10 mouse cellular contexts compared by ENCODE assay signal in genomic region chr9:67735426-67735825, GRCm38 (mm10). TPM values are rescaled to one million over a fixed set of nuclear protein-coding genes. Genes with fewer than 3 reads are reported as not detected.
DNase-seq lines count a peak whose midpoint lies in the region; ATAC-seq and TF ChIP-seq lines count a peak whose summit lies in the region.
"Had no signal": no experiment of that assay in that cellular context is flagged by ENCODE, and none has a peak within 500 bp of the region (broad histone marks: within the 10 kb centered on the region; RNA-seq: fewer than 3 reads in every experiment).

No protein-coding gene starts in this region.

- H3K4me1 ChIP-seq in midbrain, postnatal 0 days (ENCODE audit: insufficient read depth, low read length), result no peaks in the 10 kb centered on the region
- H3K4me1 ChIP-seq in midbrain, embryonic 13.5 days (replicated peaks), result no peaks in the 10 kb centered on the region
- H3K4me1 ChIP-seq in limb, embryonic 11.5 days (ENCODE audit: control insufficient read depth, insufficient read depth, low read length), result no peaks in the 10 kb centered on the region

- peak; percentile 62 for DNase-seq in midbrain, postnatal 0 days (ENCODE audit: low spot score)
- no peak for DNase-seq in Patski (ENCODE audit: low read depth, low spot score)
- DNase-seq in brain, embryonic 14.5 days (ENCODE audit: low read depth), result peak; percentile 53
- DNase-seq in gastrocnemius, adult 2 months, result peak; percentile 69
- DNase-seq in limb, embryonic 11.5 days (ENCODE audit: low spot score), result peak; percentile 63
- no peak for DNase-seq in spleen, postnatal 14 days (ENCODE audit: low spot score in 2 of 2)
- DNase-seq in T-cell, adult 2 months (ENCODE audit: low spot score), result no peak

- no peak for ATAC-seq in midbrain, postnatal 0 days (ENCODE audit: low FRiP score)
- no peak for ATAC-seq in midbrain, embryonic 13.5 days
- no peak for ATAC-seq in Patski
- no peak for ATAC-seq in limb, embryonic 11.5 days (ENCODE audit: insufficient number of reproducible peaks, low FRiP score, low TSS enrichment, low read depth)

- no peak for TF ChIP-seq POLR2A in brain, embryonic 14.5 days (IDR thresholded peaks at IDR 0.05; ENCODE audit: borderline replicate concordance, extremely low read depth, insufficient read depth, insufficient read length, poor library complexity, severe bottlenecking)

- H3K4me2 ChIP-seq in midbrain, postnatal 0 days (ENCODE audit: low read depth, low read length, poor library complexity, severe bottlenecking), result no peak overlapping the region
- no peak overlapping the region for H3K4me2 ChIP-seq in midbrain, embryonic 13.5 days (replicated peaks)
- H3K4me2 ChIP-seq in limb, embryonic 11.5 days (ENCODE audit: low read depth, severe bottlenecking), result no peak overlapping the region

- POLR2A ChIA-PET in Patski (lab: Charles Lee), result no interaction called here

- no peaks in the 10 kb centered on the region for H3K36me3 ChIP-seq in midbrain, postnatal 0 days (ENCODE audit: insufficient read depth, low read length)
- H3K36me3 ChIP-seq in midbrain, embryonic 13.5 days, result no peaks in the 10 kb centered on the region
- H3K36me3 ChIP-seq in limb, embryonic 11.5 days (ENCODE audit: control insufficient read depth, insufficient read depth, low read length), result no peaks in the 10 kb centered on the region

- no peak overlapping the region for H3K4me3 ChIP-seq in midbrain, postnatal 0 days (ENCODE audit: low read depth, low read length)
- H3K4me3 ChIP-seq in midbrain, embryonic 13.5 days (replicated peaks), result no peak overlapping the region
- H3K4me3 ChIP-seq in gastrocnemius, adult 2 months, result no peak overlapping the region
- H3K4me3 ChIP-seq in limb, embryonic 11.5 days (ENCODE audit: low read depth, low read length), result no peak overlapping the region

- no peaks in the 10 kb centered on the region for H3K9me3 ChIP-seq in midbrain, postnatal 0 days (ENCODE audit: low read length)
- H3K9me3 ChIP-seq in midbrain, embryonic 13.5 days, result no peaks in the 10 kb centered on the region
- no peaks in the 10 kb centered on the region for H3K9me3 ChIP-seq in limb, embryonic 11.5 days (ENCODE audit: control insufficient read depth, low read length)

- CTCF ChIA-PET in Patski (lab: Charles Lee), result interaction anchor here (0.7 to 2.6 kb wide), 2 partner anchors 11 to 15 kb away, joined by 4 to 5 read pairs; no protein-coding TSS in a partner anchor

- no peak overlapping the region for H3K9ac ChIP-seq in midbrain, postnatal 0 days (replicated peaks; ENCODE audit: low read length, poor library complexity, severe bottlenecking)
- no peak overlapping the region for H3K9ac ChIP-seq in midbrain, embryonic 13.5 days (replicated peaks)
- H3K9ac ChIP-seq in limb, embryonic 11.5 days (ENCODE audit: low read length), result no peak overlapping the region

- 53% methylated on average over 11 of the region's 11 CpGs for WGBS in midbrain, postnatal 0 days
- WGBS in midbrain, embryonic 13.5 days, result 53% methylated on average over 11 of the region's 11 CpGs
- WGBS in limb, embryonic 11.5 days, result 60% methylated on average over 11 of the region's 11 CpGs

- intact Hi-C loops in gastrocnemius, adult 2 months (cut with DNase I), result loop anchor here (1.0 to 2.0 kb wide), 2 partner anchors 25 to 52 kb away; no protein-coding TSS in a partner anchor

- in situ Hi-C loops in Patski (cut with MboI; ENCODE audit: low pct_unique_long_range_greater_than_20kb), result no loop called here

- no peak overlapping the region for H3K27ac ChIP-seq in midbrain, postnatal 0 days (ENCODE audit: low read depth, low read length)
- no peak overlapping the region for H3K27ac ChIP-seq in midbrain, embryonic 13.5 days
- H3K27ac ChIP-seq in gastrocnemius, adult 2 months, result no peak overlapping the region
- H3K27ac ChIP-seq in limb, embryonic 11.5 days (replicated peaks; ENCODE audit: low read depth, low read length), result no peak overlapping the region

- no peaks in the 10 kb centered on the region for H3K27me3 ChIP-seq in midbrain, postnatal 0 days (ENCODE audit: insufficient read depth, low read length)
- no peaks in the 10 kb centered on the region for H3K27me3 ChIP-seq in midbrain, embryonic 13.5 days
- peaks cover 46% of the 10 kb centered on the region for H3K27me3 ChIP-seq in Patski
- H3K27me3 ChIP-seq in limb, embryonic 11.5 days (ENCODE audit: control insufficient read depth, insufficient read depth, low read length), result no peaks in the 10 kb centered on the region

- TF ChIP-seq CTCF in midbrain, postnatal 0 days (IDR thresholded peaks at IDR 0.05), result peak; percentile 66
- peak; percentile 67 for TF ChIP-seq CTCF in Patski (IDR thresholded peaks at IDR 0.05)
- TF ChIP-seq CTCF in brain, embryonic 14.5 days (IDR thresholded peaks at IDR 0.05; ENCODE audit: borderline replicate concordance, extremely low read depth, insufficient read depth, insufficient read length), result peak; percentile 39; the same call in 1 of the 2 replicates
- TF ChIP-seq CTCF in gastrocnemius, adult 2 months (IDR thresholded peaks at IDR 0.05), result peak; percentile 76

RNA-seq across cellular contexts. Expression of gene C2cd4b, which starts 23.8 kb away (rescaled TPM):
- 4.2 and 5.1 TPM in 2 replicates for total RNA-seq in midbrain, postnatal 0 days (2014; rRNA removed)
- 3.0 and 3.2 TPM in 2 replicates for polyA plus RNA-seq in midbrain, postnatal 0 days (2015; fragmentation: Nextera tagmentation; extraction: Ambion mirVana)
- 0.20 and 0.44 TPM in 2 replicates for polyA plus RNA-seq in midbrain, embryonic 13.5 days (2015; fragmentation: Nextera tagmentation; extraction: Ambion mirVana)
- 0.09 TPM for polyA plus RNA-seq in Patski (2021)
- 0.53 and 1.2 TPM in 2 replicates for polyA plus RNA-seq in brain, embryonic 14.5 days (2012; rRNA removed)
- total RNA-seq in gastrocnemius, adult 2 months (2021), result not detected
- 0.23 TPM in 1 of 2 replicates, not detected in the other for polyA plus RNA-seq in limb, embryonic 11.5 days (2014; fragmentation: Nextera tagmentation; extraction: Ambion mirVana)
- total RNA-seq: gastrocnemius, postnatal 36 days had no signal
- polyA plus RNA-seq: liver, embryonic 16.5 days had no signal

Comparison
In these comparisons a context has a peak if more than half of its experiments do, and no peak if none do; other contexts are left out.
1. DNase-seq: peak in midbrain, postnatal 0 days (single experiment), brain, embryonic 14.5 days (single experiment), gastrocnemius, adult 2 months (single experiment) and limb, embryonic 11.5 days (single experiment); none in Patski (single experiment), spleen, postnatal 14 days (0 of 2) and T-cell, adult 2 months (single experiment).
2. Peak in every context shown above with its lines, with median percentiles within 50 percentile points of each other: CTCF ChIP-seq.